Mouse (Mus musculus) urinary bladder, postnatal 14 days (tissue): Measurements from ENCODE around the gene Ear6.

Source experiments
- DNase-seq: peaks from one replicate; pipeline ENCODE4 v3.0.0; 2021; ENCODE audit warnings: low spot score

Ear6 gene

GRCm38 (mm10) chr14:51893809-51894208 is 40.3 kb downstream of the Ear6 start:
- DNase-seq, result no peak

- DNase-seq, result no peak
Measured at GRCm38 (mm10) chr14:51895071-51895470, 41.6 kb downstream of the Ear6 start.

GRCm38 (mm10) chr14:51896019-51896418 is 42.5 kb downstream of the Ear6 start:
- no peak for DNase-seq

- no peak for DNase-seq
Measured at GRCm38 (mm10) chr14:51896539-51897170, 43.2 kb downstream of the Ear6 start.

GRCm38 (mm10) chr14:51899351-51899750 is 45.9 kb downstream of the Ear6 start:
- no peak for DNase-seq

GRCm38 (mm10) chr14:51902806-51903710 is 49.6 kb downstream of the Ear6 start:
- peak; percentile 85 for DNase-seq

- DNase-seq, result peak; percentile 50
Measured at GRCm38 (mm10) chr14:51903782-51904181, 50.3 kb downstream of the Ear6 start.
